Mouse (Mus musculus): ENCODE measurements around the gene Dio1. TPM values are rescaled to one million over a fixed set of nuclear protein-coding genes. Genes with fewer than 3 reads are reported as not detected.

The Dio1 gene
- total RNA-seq, 4 experiments from 2014 or later: not detected

DNA sequence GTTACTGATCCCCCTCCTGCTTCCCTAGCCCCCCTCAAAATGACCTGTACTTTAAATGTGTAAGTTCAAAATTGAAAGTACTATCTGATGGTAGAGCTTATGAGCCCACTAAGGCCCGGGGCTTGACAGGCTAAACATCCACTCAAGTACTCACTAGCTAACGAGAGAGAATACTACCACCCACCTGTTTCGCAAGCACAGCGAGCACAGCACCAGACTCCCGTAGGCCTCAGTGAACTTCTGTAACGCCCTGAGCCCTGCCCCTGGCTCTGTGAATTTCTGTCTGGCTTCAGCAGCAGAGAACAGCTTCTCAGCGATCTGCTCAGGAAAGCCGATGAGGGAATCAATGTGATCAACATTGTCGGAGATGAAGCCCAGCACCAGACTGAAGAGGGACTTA lies 59.9 kb downstream of the Dio1 start:
- no peak for DNase-seq (ENCODE audit: low spot score)

- DNase-seq (ENCODE audit: low spot score): no peak
These were observed 60.9 kb downstream of the Dio1 start for GRCm38 (mm10) chr4:107246040-107246439.

- DNase-seq (ENCODE audit: low spot score): no peak
These were observed 61.6 kb downstream of the Dio1 start for GRCm38 (mm10) chr4:107245368-107245767.

DNA sequence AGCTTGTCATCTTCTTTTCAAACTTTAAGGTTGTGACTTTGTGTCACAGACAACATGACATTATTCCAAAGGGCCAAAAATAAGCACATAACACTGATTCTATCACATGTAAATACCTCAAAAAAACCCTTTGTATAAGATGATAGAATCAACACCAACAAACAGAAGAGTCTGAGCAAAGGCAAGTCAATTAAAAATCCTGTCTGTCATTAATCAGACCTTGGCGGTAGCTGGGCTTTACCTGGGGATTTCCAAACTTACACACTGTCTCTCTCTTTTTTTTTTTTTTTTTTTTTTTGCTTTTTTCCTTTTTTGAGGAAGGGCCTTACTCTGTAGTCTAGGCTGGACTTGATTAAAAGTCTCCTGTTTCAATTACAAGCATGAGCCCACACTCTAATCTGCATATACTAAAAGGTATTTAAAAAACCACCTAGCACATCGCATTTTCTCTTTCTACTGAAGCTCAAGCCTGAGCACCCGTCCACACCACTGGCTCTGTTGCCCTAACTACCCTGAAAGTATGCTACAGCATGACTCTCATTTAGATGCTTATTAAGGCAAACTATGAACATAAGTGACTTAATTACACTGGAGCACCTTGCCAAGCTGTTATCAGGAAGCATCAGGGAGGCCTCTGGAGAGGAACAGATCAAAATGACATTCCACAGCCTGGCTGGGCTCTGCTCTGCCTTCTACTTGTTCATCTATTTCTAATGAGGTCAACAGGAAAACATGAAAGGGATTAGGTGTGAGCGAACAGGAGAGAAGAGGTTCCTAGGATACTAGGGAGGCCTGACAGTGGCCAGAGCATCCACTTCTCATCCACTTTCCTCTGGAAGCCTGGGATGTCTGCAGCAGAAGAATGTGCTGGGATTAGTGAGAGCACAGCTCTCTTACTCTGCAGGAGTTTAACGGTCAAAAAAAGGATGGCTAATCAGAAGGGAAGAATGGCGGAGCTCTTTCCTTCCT lies 63.3 kb downstream of the Dio1 start:
- no peak for DNase-seq (ENCODE audit: low spot score)

Other genes starting within 250 kb of the Dio1 start
- gene Mrpl37, start 240.3 kb downstream of the Dio1 start, total RNA-seq (2022): 100 to 1,000 TPM in 1 of 4 experiments, 10 to 100 TPM in 3; 93.9 to 102 (median 96.0) TPM
- gene Cyb5rl, start 240.2 kb downstream of the Dio1 start, total RNA-seq (2022): 10 to 100 TPM; 24.2 to 35.1 (median 27.8) TPM
- not detected for gene Cdcp2, start 210.3 kb downstream of the Dio1 start, total RNA-seq (2022)
- gene Tmem59, start 128.8 kb downstream of the Dio1 start, total RNA-seq (2022): 100 to 1,000 TPM; 121 to 126 (median 122) TPM
- 10 to 100 TPM; 10.7 to 15.1 (median 12.2) TPM for gene Tceanc2, start 128.1 kb downstream of the Dio1 start, total RNA-seq (2022)
- gene Ldlrad1, start 98.0 kb downstream of the Dio1 start, total RNA-seq (2022): not detected
- 10 to 100 TPM in 2 of 4 experiments, 1 to 10 TPM in 2; 8.5 to 11.0 (median 10.2) TPM for gene Lrrc42, start 53.6 kb downstream of the Dio1 start, total RNA-seq (2022)
- gene Hspb11, start 53.6 kb downstream of the Dio1 start, total RNA-seq (2022): 10 to 100 TPM; 10.1 to 12.3 (median 10.2) TPM
- 10 to 100 TPM; 16.6 to 20.3 (median 18.0) TPM for gene Yipf1, start 7.2 kb upstream of the Dio1 start, total RNA-seq (2022)
- 10 to 100 TPM in 3 of 4 experiments, 1 to 10 TPM in 1; 9.7 to 12.6 (median 10.7) TPM for gene Ndc1, start 60.6 kb upstream of the Dio1 start, total RNA-seq (2022)
- under 1 TPM in 2 of 4 experiments, not detected in 2; 0.19 to 0.28 TPM for gene Glis1, start 127.4 kb upstream of the Dio1 start, total RNA-seq (2022)